Mouse (Mus musculus) limb, embryonic 14.5 days (tissue): ENCODE data around the gene Dgcr2. TPM values are rescaled to one million over a fixed set of nuclear protein-coding genes. Genes with fewer than 3 reads are reported as not detected.
A peak's percentile ranks its signal among the peaks of the same experiment; 100 is the strongest.

Source experiments
- ATAC-seq: fragments of 200-750 bp; cut with Nextera tagmentation; 2 replicates; pipeline ENCODE4 v1.8.0; 2017; ENCODE audit warnings: low read depth, moderate number of reproducible peaks, moderate TSS enrichment; ENCODE audit not compliant: low FRiP score
- DNase-seq: peaks from one replicate; pipeline ENCODE4 v3.0.0-alpha.2; 2015; ENCODE audit warnings: low spot score
- H3K27ac ChIP-seq: fragments of 300-500 bp; sonication (generic); replicated peaks from 2 replicates; pipeline ENCODE4 v1.5.1; 2014; ENCODE audit warnings: low read depth, mild to moderate bottlenecking, low read length, moderate library complexity, mixed read lengths
- H3K27me3 ChIP-seq: fragments of 300-500 bp; sonication (generic); 2 replicates; pipeline ENCODE4 v1.6.1; 2014; ENCODE audit warnings: low read length, mixed read lengths; ENCODE audit not compliant: control insufficient read depth, insufficient read depth
- H3K36me3 ChIP-seq: fragments of 300-500 bp; sonication (generic); 2 replicates; pipeline ENCODE4 v1.6.1; 2014; ENCODE audit warnings: mild to moderate bottlenecking, low read length, moderate library complexity, mixed read lengths; ENCODE audit not compliant: control insufficient read depth, insufficient read depth
- H3K4me1 ChIP-seq: fragments of 300-500 bp; sonication (generic); 2 replicates; pipeline ENCODE4 v1.6.1; 2014; ENCODE audit warnings: antibody characterized with exemption, low read length, mixed read lengths; ENCODE audit not compliant: control insufficient read depth, insufficient read depth
- H3K4me2 ChIP-seq: fragments of 300-500 bp; sonication (generic); replicated peaks from 2 replicates; pipeline ENCODE4 v1.6.1; 2014; ENCODE audit warnings: low read depth, mild to moderate bottlenecking, low read length, moderate library complexity; ENCODE audit not compliant: severe bottlenecking
- H3K4me3 ChIP-seq: fragments of 300-500 bp; sonication (generic); replicated peaks from 2 replicates; pipeline ENCODE4 v1.5.1; 2014; ENCODE audit warnings: low read length
- H3K9ac ChIP-seq: fragments of 300-500 bp; sonication (generic); 2 replicates; pipeline ENCODE4 v1.6.1; 2014; ENCODE audit warnings: mild to moderate bottlenecking, low read depth, low read length, moderate library complexity; ENCODE audit not compliant: severe bottlenecking
- H3K9me3 ChIP-seq: fragments of 300-500 bp; sonication (generic); 2 replicates; pipeline ENCODE4 v1.6.1; 2016; ENCODE audit warnings: low read length; ENCODE audit not compliant: control insufficient read depth
- POLR2A ChIP-seq: fragments of 200-500 bp; IDR thresholded peaks from 2 replicates; pipeline ENCODE4 v1.8.0; 2012; ENCODE audit warnings: inconsistent platforms, mild to moderate bottlenecking, moderate library complexity, borderline replicate concordance; ENCODE audit not compliant: insufficient read depth, insufficient read length; ENCODE audit errors: extremely low read depth
- WGBS: fragments of 180-500 bp; shearing (Covaris S2); extraction: QIAGEN DNeasy Blood & Tissue Kit; methylation state at CpG from one replicate; pipeline ENCODE4 v1.1.7; 2014; 5-methylcytosine and 5-hydroxymethylcytosine counted together
- polyA plus RNA-seq, 2 experiments: library from polyadenylated mRNA; depleted of rRNA in 1 of 2; stranded (reverse) in 1 of 2; unstranded in 1 of 2; fragments of >200 nt; fragmentation: Nextera tagmentation in 1 of 2; extraction: Ambion mirVana in 1 of 2; gene quantifications; 2 replicates each; pipeline versions ENCODE4 v1.2.1 to v1.2.3; 2012 to 2014

Gene Dgcr2
- polyA plus RNA-seq, 2 experiments: 90.2 to 116 TPM

- no peak for TF ChIP-seq POLR2A
Observed at GRCm38 (mm10) chr16:17795643-17796042, 102.7 kb downstream of the Dgcr2 start.

DNA sequence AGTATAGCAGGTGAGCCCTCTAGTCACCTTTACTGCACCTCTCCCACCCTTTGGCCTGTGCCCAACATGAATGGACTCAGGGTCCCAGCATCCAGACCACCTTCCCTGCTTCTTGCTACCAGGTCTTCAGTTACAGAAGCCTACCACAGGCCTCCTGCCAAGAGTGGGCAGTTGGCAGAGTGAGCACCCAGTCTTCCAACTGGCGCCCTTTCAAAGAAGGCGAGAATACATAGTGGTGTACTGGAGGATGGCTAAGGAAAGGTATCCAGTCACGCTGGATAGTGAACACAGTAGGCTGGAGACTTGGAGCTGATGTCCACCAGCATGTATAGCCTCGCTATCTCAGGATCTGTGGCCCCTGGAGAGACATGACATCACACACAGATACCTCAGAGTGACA, 104.3 kb downstream of the Dgcr2 start:
- no peak for TF ChIP-seq POLR2A
- H3K4me3 ChIP-seq: no peak overlapping the region
- H3K27me3 ChIP-seq: no peaks in the 10 kb centered on the region
- no peak for DNase-seq
- no peak overlapping the region for H3K9ac ChIP-seq
- peaks cover 16% of the 10 kb centered on the region for H3K4me1 ChIP-seq
- ATAC-seq: no peak
- H3K36me3 ChIP-seq: peaks cover 45% of the 10 kb centered on the region
- H3K27ac ChIP-seq: no peak overlapping the region
- H3K9me3 ChIP-seq: no peaks in the 10 kb centered on the region
- no peak overlapping the region for H3K4me2 ChIP-seq
- 88% methylated on average over 4 of the region's 4 CpGs for WGBS

More at GRCm38 (mm10) chr16:17795643-17796042, 102.7 kb downstream of the Dgcr2 start:
- Histone ChIP-seq H3K27ac (0 out of 2 replicates have a peak overlapping the region, but pooled peaks have one; percentile 96), H3K27me3 (no peaks in the 10 kb centered on the region), H3K4me3 (no peak overlapping the region), H3K36me3 (peaks cover 36% of the 10 kb centered on the region), H3K4me1 (peaks cover 30% of the 10 kb centered on the region), H3K9ac (no peak overlapping the region), H3K9me3 (no peaks in the 10 kb centered on the region), H3K4me2 (no peak overlapping the region)
- ATAC-seq (no peak), DNase-seq (no peak)
- WGBS: 62% methylated on average over 5 of the region's 5 CpGs

DNA sequence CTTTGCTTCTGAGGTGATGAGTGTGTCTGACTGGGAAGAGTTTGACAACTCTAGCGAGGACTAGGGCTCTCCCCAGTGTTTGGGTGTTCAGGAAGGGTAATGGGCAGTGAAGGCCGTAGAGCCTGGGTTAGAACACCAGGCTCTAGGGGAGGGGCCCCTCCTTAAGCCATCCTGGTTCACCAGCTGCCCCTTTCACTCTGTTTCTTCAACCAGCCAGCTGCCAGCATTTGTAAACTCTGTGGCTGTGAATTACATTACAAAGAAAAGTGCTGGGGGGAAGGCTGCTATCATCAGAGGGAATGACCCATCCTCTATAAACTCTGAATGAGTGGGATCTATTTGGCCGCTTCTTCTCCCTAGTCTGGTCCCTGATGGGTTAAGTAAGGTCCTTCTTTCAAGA, 105.6 kb downstream of the Dgcr2 start:
- Histone ChIP-seq H3K27ac (no peak overlapping the region), H3K27me3 (no peaks in the 10 kb centered on the region), H3K9ac (no peak overlapping the region), H3K4me3 (no peak overlapping the region), H3K4me2 (no peak overlapping the region), H3K9me3 (no peaks in the 10 kb centered on the region), H3K4me1 (peaks cover 12% of the 10 kb centered on the region), H3K36me3 (peaks cover 57% of the 10 kb centered on the region)
- WGBS: 49% methylated on average over 3 of the region's 3 CpGs
- ATAC-seq (no peak), DNase-seq (no peak)
- TF ChIP-seq POLR2A: no peak

Other genes with a start within 250 kb of the Dgcr2 start
- 84.6 and 121 TPM in 2 replicates for gene Med15, start 165.7 kb downstream of the Dgcr2 start, polyA plus RNA-seq (2012; rRNA removed)
- 41.6 and 44.0 TPM in 2 replicates for gene Med15, start 165.7 kb downstream of the Dgcr2 start, polyA plus RNA-seq (2014; fragmentation: Nextera tagmentation; extraction: Ambion mirVana)
- 124 and 176 TPM in 2 replicates for gene Klhl22, start 138.9 kb downstream of the Dgcr2 start, polyA plus RNA-seq (2012; rRNA removed)
- 87.2 and 101 TPM in 2 replicates for gene Klhl22, start 138.9 kb downstream of the Dgcr2 start, polyA plus RNA-seq (2014; fragmentation: Nextera tagmentation; extraction: Ambion mirVana)
- gene Scarf2, start 101.3 kb downstream of the Dgcr2 start, polyA plus RNA-seq (2012; rRNA removed): 232 and 360 TPM in 2 replicates
- gene Scarf2, start 101.3 kb downstream of the Dgcr2 start, polyA plus RNA-seq (2014; fragmentation: Nextera tagmentation; extraction: Ambion mirVana): 51.3 and 64.9 TPM in 2 replicates
- 0.49 and 0.58 TPM in 2 replicates for gene B830017H08Rik, start 65.4 kb downstream of the Dgcr2 start, polyA plus RNA-seq (2012; rRNA removed)
- gene B830017H08Rik, start 65.4 kb downstream of the Dgcr2 start, polyA plus RNA-seq (2014; fragmentation: Nextera tagmentation; extraction: Ambion mirVana): 0.17 and 0.69 TPM in 2 replicates
- 8.6 and 11.5 TPM in 2 replicates for gene Car15, start 60.2 kb downstream of the Dgcr2 start, polyA plus RNA-seq (2012; rRNA removed)
- 3.2 and 3.4 TPM in 2 replicates for gene Car15, start 60.2 kb downstream of the Dgcr2 start, polyA plus RNA-seq (2014; fragmentation: Nextera tagmentation; extraction: Ambion mirVana)
- 1.9 and 2.1 TPM in 2 replicates for gene Gm20518, start 6.9 kb downstream of the Dgcr2 start, polyA plus RNA-seq (2012; rRNA removed)
- gene Gm20518, start 6.9 kb downstream of the Dgcr2 start, polyA plus RNA-seq (2014; fragmentation: Nextera tagmentation; extraction: Ambion mirVana): 0.22 and 0.26 TPM in 2 replicates
- 0.01 and 0.04 TPM in 2 replicates for gene Tssk1, start 4.3 kb downstream of the Dgcr2 start, polyA plus RNA-seq (2012; rRNA removed)
- 0.07 TPM in 1 of 2 replicates, not detected in the other for gene Tssk1, start 4.3 kb downstream of the Dgcr2 start, polyA plus RNA-seq (2014; fragmentation: Nextera tagmentation; extraction: Ambion mirVana)
- not detected in 2 replicates for gene Tssk2, start 75 bp upstream of the Dgcr2 start, polyA plus RNA-seq (2012; rRNA removed)
- gene Tssk2, start 75 bp upstream of the Dgcr2 start, polyA plus RNA-seq (2014; fragmentation: Nextera tagmentation; extraction: Ambion mirVana): 0.14 TPM in 1 of 2 replicates, not detected in the other
- gene Ess2, start 12.8 kb upstream of the Dgcr2 start, polyA plus RNA-seq (2012; rRNA removed): 38.7 and 42.2 TPM in 2 replicates
- 33.1 and 33.5 TPM in 2 replicates for gene Ess2, start 12.8 kb upstream of the Dgcr2 start, polyA plus RNA-seq (2014; fragmentation: Nextera tagmentation; extraction: Ambion mirVana)
- 0.10 TPM in 1 of 2 replicates, not detected in the other for gene Gsc2, start 16.5 kb upstream of the Dgcr2 start, polyA plus RNA-seq (2012; rRNA removed)
- not detected in 2 replicates for gene Gsc2, start 16.5 kb upstream of the Dgcr2 start, polyA plus RNA-seq (2014; fragmentation: Nextera tagmentation; extraction: Ambion mirVana)
- 55.0 and 68.0 TPM in 2 replicates for gene Slc25a1, start 29.7 kb upstream of the Dgcr2 start, polyA plus RNA-seq (2012; rRNA removed)
- gene Slc25a1, start 29.7 kb upstream of the Dgcr2 start, polyA plus RNA-seq (2014; fragmentation: Nextera tagmentation; extraction: Ambion mirVana): 70.4 and 73.9 TPM in 2 replicates
- gene Vpreb2, start 81.9 kb upstream of the Dgcr2 start, polyA plus RNA-seq (2012; rRNA removed): not detected in 2 replicates
- gene Vpreb2, start 81.9 kb upstream of the Dgcr2 start, polyA plus RNA-seq (2014; fragmentation: Nextera tagmentation; extraction: Ambion mirVana): not detected in 2 replicates
- 69.0 and 76.0 TPM in 2 replicates for gene Dgcr6, start 154.3 kb upstream of the Dgcr2 start, polyA plus RNA-seq (2012; rRNA removed)
- 106 and 110 TPM in 2 replicates for gene Dgcr6, start 154.3 kb upstream of the Dgcr2 start, polyA plus RNA-seq (2014; fragmentation: Nextera tagmentation; extraction: Ambion mirVana)
- 19.6 and 20.6 TPM in 2 replicates for gene Prodh, start 191.6 kb upstream of the Dgcr2 start, polyA plus RNA-seq (2012; rRNA removed)
- gene Prodh, start 191.6 kb upstream of the Dgcr2 start, polyA plus RNA-seq (2014; fragmentation: Nextera tagmentation; extraction: Ambion mirVana): 8.9 and 10.2 TPM in 2 replicates
- 17.3 and 25.0 TPM in 2 replicates for gene Rtn4r, start 229.1 kb upstream of the Dgcr2 start, polyA plus RNA-seq (2012; rRNA removed)
- 7.6 and 8.7 TPM in 2 replicates for gene Rtn4r, start 229.1 kb upstream of the Dgcr2 start, polyA plus RNA-seq (2014; fragmentation: Nextera tagmentation; extraction: Ambion mirVana)